8 mouse cellular contexts compared by ENCODE assay signal in the genomic region with DNA sequence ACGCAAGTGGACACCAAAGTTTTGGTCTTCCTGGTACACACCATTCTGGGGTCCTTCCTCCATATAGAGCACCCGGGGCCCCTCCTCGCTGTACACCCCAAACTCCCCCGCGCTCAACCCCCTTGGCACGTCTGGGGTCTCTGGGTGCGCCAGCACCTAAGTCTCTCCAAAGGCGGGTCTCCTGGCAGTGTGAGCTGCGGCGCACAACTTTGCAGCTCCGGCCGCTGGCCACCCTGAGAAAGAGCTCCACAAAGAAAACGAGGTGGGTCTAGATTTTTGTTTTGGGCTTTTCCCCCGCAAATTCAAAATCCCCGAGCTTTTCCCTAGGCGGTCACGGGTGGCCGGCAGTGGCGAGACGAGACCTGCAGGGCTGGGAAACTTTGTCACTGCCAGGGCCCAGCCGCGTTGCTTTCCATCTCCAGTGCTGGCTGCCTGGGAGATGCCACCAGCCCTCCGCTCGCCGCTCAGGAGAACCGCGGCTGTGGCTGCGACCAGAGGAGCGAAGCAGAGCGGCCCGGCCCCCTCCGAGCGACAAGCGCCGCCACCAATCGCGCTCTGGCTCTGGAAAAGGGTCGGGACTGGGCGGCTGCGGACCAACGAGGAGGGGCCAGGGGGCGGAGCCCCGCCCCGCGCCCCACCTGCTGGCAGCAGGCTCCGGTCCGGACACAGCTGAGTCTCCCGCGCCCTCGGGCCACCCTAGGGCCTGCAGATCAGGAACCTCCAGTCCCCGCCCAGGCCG. TPM values are rescaled to one million over a fixed set of nuclear protein-coding genes. Genes with fewer than 3 reads are reported as not detected.
DNase-seq lines count a peak whose midpoint lies in the region; ATAC-seq and TF ChIP-seq lines count a peak whose summit lies in the region.

A gene (minus strand): TSS at position 474 of the 739 bp plus-strand sequence.

- no peaks in the 10 kb centered on the region for H3K9me3 ChIP-seq in ES-Bruce4 (replicated peaks; ENCODE audit: control insufficient read depth, insufficient read depth, low read length, poor library complexity, severe bottlenecking)
- H3K9me3 ChIP-seq in liver, embryonic 15.5 days (replicated peaks), result no peaks in the 10 kb centered on the region
- no peaks in the 10 kb centered on the region for H3K9me3 ChIP-seq in neural tube, embryonic 15.5 days (replicated peaks)

- no peak for TF ChIP-seq POLR2A in ES-Bruce4 (IDR thresholded peaks at IDR 0.05; ENCODE audit: insufficient read depth, low read length)
- TF ChIP-seq POLR2A in thymus, adult 2 months (IDR thresholded peaks at IDR 0.05; ENCODE audit: control insufficient read depth, extremely low read depth, insufficient read depth, low read length, poor library complexity), result no peak

- DNase-seq in cerebellum, adult 8-10 months, result peak; percentile 88
- DNase-seq in heart, postnatal 36 days, result peak; percentile 92 to 93
- DNase-seq in layer of hippocampus, adult 11-12 months (ENCODE audit: low spot score), result peak; percentile 91
- peak; percentile 9 for DNase-seq in thymus, adult 2 months

- H3K4me1 ChIP-seq in ES-Bruce4 (ENCODE audit: control insufficient read depth, insufficient read depth, low read length), result no peaks in the 10 kb centered on the region
- H3K4me1 ChIP-seq in liver, embryonic 15.5 days (replicated peaks), result no peaks in the 10 kb centered on the region; the same call in 1 of the 2 replicates
- H3K4me1 ChIP-seq in neural tube, embryonic 15.5 days, result peaks cover 38% of the 10 kb centered on the region
- no peaks in the 10 kb centered on the region for H3K4me1 ChIP-seq in thymus, adult 2 months (replicated peaks; ENCODE audit: control insufficient read depth, insufficient read depth, low read length)

- intact Hi-C loops in heart, postnatal 36 days (cut with DNase I), result loop anchor here (2.0 to 10.0 kb wide), 4 partner anchors 41 to 725 kb away; no protein-coding TSS in a partner anchor

- no peaks in the 10 kb centered on the region for H3K27me3 ChIP-seq in ES-Bruce4 (ENCODE audit: control insufficient read depth, insufficient read depth, low read length, poor library complexity, severe bottlenecking)
- peaks cover 50% of the 10 kb centered on the region for H3K27me3 ChIP-seq in liver, embryonic 15.5 days
- H3K27me3 ChIP-seq in neural tube, embryonic 15.5 days (replicated peaks), result peaks cover 14% of the 10 kb centered on the region
- no peaks in the 10 kb centered on the region; the same call in 1 of the 2 replicates for H3K27me3 ChIP-seq in thymus, adult 2 months (ENCODE audit: control insufficient read depth, insufficient read depth, low read length)

- H3K27ac ChIP-seq in ES-Bruce4 (ENCODE audit: insufficient read depth, low read length), result no peak within 1 kb of the TSS
- no peak within 1 kb of the TSS for H3K27ac ChIP-seq in liver, embryonic 15.5 days (replicated peaks)
- H3K27ac ChIP-seq in neural tube, embryonic 15.5 days (replicated peaks), result peak within 1 kb of the TSS; percentile 54
- no peak within 1 kb of the TSS for H3K27ac ChIP-seq in thymus, adult 2 months (ENCODE audit: control insufficient read depth, insufficient read depth, low read length)

- peak within 1 kb of the TSS; percentile 58 for H3K4me3 ChIP-seq in ES-Bruce4 (ENCODE audit: low read depth, low read length)
- H3K4me3 ChIP-seq in liver, embryonic 15.5 days (replicated peaks), result peak within 1 kb of the TSS; percentile 35
- H3K4me3 ChIP-seq in neural tube, embryonic 15.5 days (replicated peaks), result peak within 1 kb of the TSS; percentile 51
- peak within 1 kb of the TSS; percentile 19 for H3K4me3 ChIP-seq in thymus, adult 2 months (ENCODE audit: control insufficient read depth, insufficient read depth, low read length)

- H3K4me2 ChIP-seq in liver, embryonic 15.5 days, result peak within 1 kb of the TSS; percentile 61
- peak within 1 kb of the TSS; percentile 98 for H3K4me2 ChIP-seq in neural tube, embryonic 15.5 days

- no peak for TF ChIP-seq CTCF in ES-Bruce4 (IDR thresholded peaks at IDR 0.05; ENCODE audit: low read depth, low read length)
- TF ChIP-seq CTCF in thymus, adult 2 months (IDR thresholded peaks at IDR 0.05; ENCODE audit: borderline replicate concordance, control insufficient read depth, extremely low read depth, insufficient read depth, low read length, poor library complexity), result no peak

- H3K36me3 ChIP-seq in ES-Bruce4 (ENCODE audit: control insufficient read depth, insufficient read depth, low read length, poor library complexity, severe bottlenecking), result no peaks in the 10 kb centered on the region
- no peaks in the 10 kb centered on the region for H3K36me3 ChIP-seq in liver, embryonic 15.5 days (replicated peaks)
- no peaks in the 10 kb centered on the region for H3K36me3 ChIP-seq in neural tube, embryonic 15.5 days
- H3K36me3 ChIP-seq in thymus, adult 2 months (ENCODE audit: control insufficient read depth, insufficient read depth, low read length), result no peaks in the 10 kb centered on the region

- peak within 1 kb of the TSS; percentile 29; the same call in 1 of the 2 replicates for H3K9ac ChIP-seq in ES-Bruce4 (ENCODE audit: low read depth, poor library complexity, severe bottlenecking)
- H3K9ac ChIP-seq in liver, embryonic 15.5 days, result no peak within 1 kb of the TSS
- H3K9ac ChIP-seq in neural tube, embryonic 15.5 days (replicated peaks), result peak within 1 kb of the TSS; percentile 57

- ATAC-seq in frontal cortex, adult (ENCODE audit: low TSS enrichment), result peak; percentile 92
- peak; percentile 77 for ATAC-seq in liver, embryonic 15.5 days (ENCODE audit: insufficient read depth)
- peak; percentile 98 for ATAC-seq in neural tube, embryonic 15.5 days (ENCODE audit: low FRiP score)

- 1% methylated on average over 52 of the region's 52 CpGs for WGBS in liver, embryonic 15.5 days (ENCODE audit: insufficient replicate concordance)
- WGBS in neural tube, embryonic 15.5 days, result under 1% methylated on average over 51 of the region's 52 CpGs
- 4% methylated on average over 52 of the region's 52 CpGs for WGBS in thymus, adult 2 months

- no peak for TF ChIP-seq EP300 in ES-Bruce4 (IDR thresholded peaks at IDR 0.05; ENCODE audit: insufficient read depth, low read depth, low read length)

RNA-seq across cellular contexts. Expression of the gene that starts here (rescaled TPM):
- 2.6 and 2.7 TPM in 2 replicates for polyA plus RNA-seq in ES-Bruce4 (2011; ENCODE audit: insufficient read depth, insufficient read length, low read depth, missing spikeins)
- total RNA-seq in heart, postnatal 36 days (2021), result 10 to 100 TPM; 11.5 to 14.2 TPM
- 1.5 and 2.1 TPM in 2 replicates for polyA plus RNA-seq in liver, embryonic 15.5 days (2015; fragmentation: Nextera tagmentation; extraction: Ambion mirVana)
- 16.5 and 21.3 TPM in 2 replicates for polyA plus RNA-seq in neural tube, embryonic 15.5 days (2015; fragmentation: Nextera tagmentation; extraction: Ambion mirVana)
- 10.8 and 13.6 TPM in 2 replicates for polyA plus RNA-seq in thymus, adult 2 months (2012; rRNA removed)

Comparison
In these comparisons a context has a peak if more than half of its experiments do, and no peak if none do; other contexts are left out.
1. DNase-seq: peak in every context shown above with its lines; median percentile 92 in heart, postnatal 36 days; 91 in layer of hippocampus, adult 11-12 months; 88 in cerebellum, adult 8-10 months; 9 in thymus, adult 2 months.